Mouse (Mus musculus): ENCODE results near the gene Entpd8. TPM values are rescaled to one million over a fixed set of nuclear protein-coding genes. Genes with fewer than 3 reads are reported as not detected.
A peak's percentile ranks its signal among the peaks of the same experiment; 100 is the strongest.

Entpd8 gene
- polyA plus RNA-seq, 1 experiment from 2014 or later: not detected

DNA sequence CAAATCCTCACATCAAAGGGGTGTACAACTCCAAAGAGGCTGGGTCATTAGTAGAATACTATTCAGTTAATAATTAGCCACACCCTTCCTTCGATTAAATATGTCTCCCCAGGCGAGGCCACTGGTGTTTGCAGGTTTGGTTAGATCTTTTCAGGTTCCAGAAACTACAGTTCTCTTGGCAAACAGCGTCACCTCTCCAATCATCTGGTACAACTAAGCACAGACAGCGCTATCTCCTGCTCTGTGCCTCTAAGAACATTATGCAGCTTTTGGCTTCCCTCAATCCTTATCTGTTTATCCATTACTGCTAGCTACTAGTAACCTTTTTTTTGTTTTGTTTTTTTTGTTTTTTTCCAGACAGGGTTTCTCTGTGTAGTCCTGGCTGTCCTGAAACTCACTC, 10.6 kb upstream of the Entpd8 start:
- Histone ChIP-seq H3K27ac (ENCODE audit: low read depth) (no peak overlapping the region), H3K9me3 (ENCODE audit: low read depth, low read length) (no peaks in the 10 kb centered on the region), H3K27me3 (ENCODE audit: insufficient read depth, low read length) (no peaks in the 10 kb centered on the region), H3K4me2 (no peak overlapping the region), H3K4me3 (ENCODE audit: low read depth, low read length) (no peak overlapping the region), H3K9ac (no peak overlapping the region), H3K36me3 (ENCODE audit: insufficient read depth) (no peaks in the 10 kb centered on the region), H3K4me1 (ENCODE audit: insufficient read depth) (no peaks in the 10 kb centered on the region)
- 71% methylated on average over 4 of the region's 4 CpGs for WGBS
- ATAC-seq (ENCODE audit: insufficient read depth) (no peak), DNase-seq (no peak)
- TF ChIP-seq CTCF (IDR thresholded peaks at IDR 0.05; ENCODE audit: low read depth): no peak

DNA sequence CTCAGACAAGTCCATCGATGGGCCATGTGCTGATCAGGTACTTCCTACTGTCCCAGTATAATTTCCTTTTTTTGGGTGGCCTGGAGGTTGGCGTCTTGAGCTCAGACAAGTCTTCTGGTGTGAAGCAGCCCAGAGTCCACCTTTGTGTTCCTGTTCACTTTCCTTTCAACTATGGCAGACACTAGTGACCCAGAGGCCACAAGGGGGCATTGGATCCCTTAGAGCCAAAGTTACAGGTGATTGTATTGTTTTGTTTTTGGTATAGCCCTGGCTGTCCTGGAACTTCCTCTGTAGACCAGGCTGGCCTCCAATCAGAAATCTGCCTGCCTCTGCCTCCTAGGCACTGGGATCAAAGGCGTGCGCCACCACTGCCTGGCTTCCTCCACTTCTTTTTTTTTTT, 7.7 kb upstream of the Entpd8 start:
- Histone ChIP-seq H3K27me3 (ENCODE audit: insufficient read depth, low read length) (no peaks in the 10 kb centered on the region), H3K27ac (ENCODE audit: low read depth) (no peak overlapping the region), H3K9me3 (ENCODE audit: low read depth, low read length) (no peaks in the 10 kb centered on the region), H3K9ac (no peak overlapping the region), H3K4me2 (no peak overlapping the region), H3K4me1 (ENCODE audit: insufficient read depth) (no peaks in the 10 kb centered on the region), H3K4me3 (ENCODE audit: low read depth, low read length) (no peak overlapping the region), H3K36me3 (ENCODE audit: insufficient read depth) (no peaks in the 10 kb centered on the region)
- TF ChIP-seq CTCF (IDR thresholded peaks at IDR 0.05; ENCODE audit: low read depth): peak; percentile 17; the same call in 1 of the 2 replicates
- no peak for ATAC-seq (ENCODE audit: insufficient read depth)
- 84% methylated on average over 4 of the region's 4 CpGs for WGBS
- DNase-seq: no peak

DNA sequence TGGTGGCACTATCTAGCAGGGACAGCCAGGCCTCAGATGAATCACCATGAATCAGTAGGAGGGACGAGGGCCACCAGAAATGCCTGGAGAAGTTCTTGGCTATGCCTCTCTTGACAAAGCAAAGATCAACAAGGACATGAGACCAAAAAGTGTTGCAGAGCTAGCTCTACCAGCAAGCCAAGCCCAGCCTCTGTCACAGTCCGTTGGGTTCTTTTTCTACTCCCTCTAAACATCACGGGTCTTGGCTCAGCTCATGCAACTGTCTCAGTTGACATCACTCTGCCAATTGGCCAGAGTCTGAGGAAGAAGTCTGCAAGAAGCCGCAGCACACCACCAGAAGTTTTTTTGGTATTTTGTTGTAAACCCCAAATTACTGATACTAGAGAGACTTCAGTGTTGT, 4.6 kb upstream of the Entpd8 start:
- Histone ChIP-seq H3K9ac (no peak overlapping the region), H3K36me3 (ENCODE audit: insufficient read depth) (no peaks in the 10 kb centered on the region), H3K27ac (ENCODE audit: low read depth) (no peak overlapping the region)

DNA sequence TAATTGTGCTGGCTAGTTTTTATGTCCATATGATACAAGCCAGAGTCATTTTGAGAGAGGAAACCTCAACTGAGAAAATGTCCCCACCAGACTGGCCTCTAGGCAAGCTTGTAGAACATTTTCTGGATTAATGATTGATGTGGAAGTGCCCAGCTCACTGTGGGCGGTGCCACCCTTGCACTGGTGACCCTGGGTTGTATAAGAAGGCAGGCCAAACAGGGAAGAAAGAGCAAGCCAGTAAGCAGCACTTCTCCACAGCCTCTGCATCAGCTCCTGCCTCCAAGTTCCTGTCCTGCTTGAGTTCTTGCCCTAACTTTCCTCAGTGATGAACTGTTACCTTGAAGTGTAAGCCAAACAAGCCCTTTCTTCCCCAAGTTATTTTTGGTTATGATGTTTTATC, 1.1 kb upstream of the Entpd8 start:
- Histone ChIP-seq H3K4me1 (ENCODE audit: insufficient read depth) (no peaks in the 10 kb centered on the region), H3K9me3 (ENCODE audit: low read depth, low read length) (no peaks in the 10 kb centered on the region), H3K4me3 (ENCODE audit: low read depth, low read length) (no peak overlapping the region), H3K4me2 (no peak overlapping the region), H3K9ac (no peak overlapping the region), H3K27me3 (ENCODE audit: insufficient read depth, low read length) (no peaks in the 10 kb centered on the region), H3K27ac (ENCODE audit: low read depth) (no peak overlapping the region), H3K36me3 (ENCODE audit: insufficient read depth) (no peaks in the 10 kb centered on the region)
- no peak for TF ChIP-seq CTCF (IDR thresholded peaks at IDR 0.05; ENCODE audit: low read depth)
- no peak for ATAC-seq (ENCODE audit: insufficient read depth)
- no peak for DNase-seq
- 60% methylated on average over 1 of the region's 1 CpGs for WGBS

More for the DNA sequence above, 4.6 kb upstream of the Entpd8 start:
- Histone ChIP-seq H3K4me2 (no peak overlapping the region), H3K4me1 (ENCODE audit: insufficient read depth) (no peaks in the 10 kb centered on the region), H3K4me3 (ENCODE audit: low read depth, low read length) (no peak overlapping the region), H3K27me3 (ENCODE audit: insufficient read depth, low read length) (no peaks in the 10 kb centered on the region), H3K9me3 (ENCODE audit: low read depth, low read length) (no peaks in the 10 kb centered on the region)
- no peak for DNase-seq
- ATAC-seq (ENCODE audit: insufficient read depth): no peak
- WGBS: 59% methylated on average over 4 of the region's 4 CpGs
- TF ChIP-seq CTCF (IDR thresholded peaks at IDR 0.05; ENCODE audit: low read depth): no peak

DNA sequence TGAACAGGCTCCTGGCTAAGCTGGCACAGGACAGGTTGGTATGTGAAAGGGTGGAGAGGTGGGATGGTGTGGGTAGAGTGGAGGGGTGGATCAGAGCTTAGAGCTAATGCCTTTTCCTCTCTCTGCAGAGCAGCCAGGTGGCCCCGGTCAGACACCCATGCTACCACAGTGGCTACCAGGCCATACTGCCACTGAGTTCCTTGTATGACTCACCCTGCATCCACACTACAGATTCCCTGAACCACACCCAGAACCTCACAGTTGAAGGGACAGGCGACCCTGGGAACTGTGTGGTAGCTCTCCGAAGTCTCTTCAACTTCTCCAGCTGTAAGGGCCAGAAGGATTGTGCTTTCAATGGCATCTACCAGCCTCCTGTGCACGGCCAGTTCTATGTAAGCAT, 3.6 kb downstream of the Entpd8 start:
- Histone ChIP-seq H3K9me3 (ENCODE audit: low read depth, low read length) (no peaks in the 10 kb centered on the region), H3K4me2 (no peak overlapping the region), H3K9ac (no peak overlapping the region), H3K36me3 (ENCODE audit: insufficient read depth) (no peaks in the 10 kb centered on the region), H3K4me3 (ENCODE audit: low read depth, low read length) (no peak overlapping the region), H3K27ac (ENCODE audit: low read depth) (no peak overlapping the region), H3K4me1 (ENCODE audit: insufficient read depth) (no peaks in the 10 kb centered on the region), H3K27me3 (ENCODE audit: insufficient read depth, low read length) (no peaks in the 10 kb centered on the region)
- DNase-seq: no peak
- TF ChIP-seq CTCF (IDR thresholded peaks at IDR 0.05; ENCODE audit: low read depth): no peak
- 72% methylated on average over 4 of the region's 4 CpGs for WGBS
- ATAC-seq (ENCODE audit: insufficient read depth): no peak

DNA sequence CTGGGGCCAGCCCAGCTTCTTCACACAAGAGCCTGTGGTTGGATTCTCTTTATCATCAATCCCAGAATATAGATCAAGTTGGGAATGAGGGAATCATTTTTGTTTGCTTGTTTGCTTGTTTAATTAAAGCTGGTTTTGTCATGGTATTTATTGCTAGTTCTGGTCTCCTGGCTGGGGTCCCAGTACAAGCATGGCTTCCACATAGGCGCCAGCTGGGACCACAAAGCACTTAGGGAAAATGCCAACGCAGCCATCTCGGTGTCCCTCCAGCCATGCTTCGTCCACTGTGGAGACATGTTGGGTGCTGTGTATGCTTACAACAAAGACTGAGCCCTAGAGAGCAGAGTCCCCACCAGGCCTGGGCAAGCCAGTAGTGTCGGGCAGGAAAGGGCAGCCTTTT, 5.5 kb downstream of the Entpd8 start:
- H3K27ac ChIP-seq (ENCODE audit: low read depth): no peak overlapping the region
- H3K9me3 ChIP-seq (ENCODE audit: low read depth, low read length): no peaks in the 10 kb centered on the region
- H3K27me3 ChIP-seq (ENCODE audit: insufficient read depth, low read length): no peaks in the 10 kb centered on the region
- no peak overlapping the region for H3K9ac ChIP-seq
- H3K36me3 ChIP-seq (ENCODE audit: insufficient read depth): no peaks in the 10 kb centered on the region
- no peak overlapping the region for H3K4me3 ChIP-seq (ENCODE audit: low read depth, low read length)
- H3K4me2 ChIP-seq: no peak overlapping the region
- ATAC-seq (ENCODE audit: insufficient read depth): no peak
- no peaks in the 10 kb centered on the region for H3K4me1 ChIP-seq (ENCODE audit: insufficient read depth)
- no peak for TF ChIP-seq CTCF (IDR thresholded peaks at IDR 0.05; ENCODE audit: low read depth)
- no peak for DNase-seq
- WGBS: 90% methylated on average over 5 of the region's 5 CpGs

DNA sequence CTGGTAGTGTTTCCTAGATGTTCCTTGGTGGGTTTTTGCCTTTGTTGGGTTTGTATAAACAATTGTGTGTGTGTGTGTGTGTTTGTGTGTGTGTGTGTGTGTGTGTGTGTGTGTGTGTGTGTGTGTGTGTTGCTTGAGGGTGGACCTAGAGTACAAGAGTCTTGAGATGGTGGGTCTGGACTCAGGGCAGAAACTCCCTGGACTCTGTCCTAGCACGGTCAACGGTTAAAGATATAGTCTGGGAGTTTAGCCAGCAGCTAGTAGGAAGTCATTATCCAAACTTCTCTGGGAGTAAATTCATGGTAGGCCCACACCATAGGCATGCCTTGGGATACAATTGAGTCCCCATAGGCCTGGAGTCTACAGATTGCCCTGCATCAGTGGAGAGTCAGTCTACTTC, 7.7 kb downstream of the Entpd8 start:
- H3K9me3 ChIP-seq (ENCODE audit: low read depth, low read length): no peaks in the 10 kb centered on the region
- no peak overlapping the region for H3K4me3 ChIP-seq (ENCODE audit: low read depth, low read length)
- H3K27ac ChIP-seq (ENCODE audit: low read depth): no peak overlapping the region
- no peaks in the 10 kb centered on the region for H3K4me1 ChIP-seq (ENCODE audit: insufficient read depth)
- no peak for TF ChIP-seq CTCF (IDR thresholded peaks at IDR 0.05; ENCODE audit: low read depth)
- no peak overlapping the region for H3K4me2 ChIP-seq
- no peaks in the 10 kb centered on the region for H3K27me3 ChIP-seq (ENCODE audit: insufficient read depth, low read length)
- ATAC-seq (ENCODE audit: insufficient read depth) (no peak), DNase-seq (no peak)
- 83% methylated on average over 2 of the region's 2 CpGs for WGBS
- no peak overlapping the region for H3K9ac ChIP-seq
- H3K36me3 ChIP-seq (ENCODE audit: insufficient read depth): no peaks in the 10 kb centered on the region

DNA sequence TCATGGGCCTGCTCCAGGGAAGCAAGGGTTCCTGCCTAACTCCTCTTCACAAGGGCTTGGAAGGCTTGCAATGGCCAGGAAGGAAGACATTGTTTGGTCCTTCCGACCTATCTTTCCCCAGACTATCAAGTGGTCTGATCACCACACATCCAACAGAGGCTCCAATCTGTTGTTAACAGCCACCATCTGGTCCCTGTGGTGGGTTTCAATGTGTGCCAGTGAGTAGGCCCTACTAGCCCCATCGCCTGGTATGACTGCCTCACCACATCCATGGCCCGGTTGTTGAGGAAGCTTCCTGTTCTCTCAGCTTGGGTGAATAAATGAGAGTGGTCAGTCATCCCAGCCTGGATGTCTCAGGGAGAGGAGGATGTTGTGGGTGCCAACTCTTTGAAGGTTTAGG, 8.5 kb downstream of the Entpd8 start:
- no peak for DNase-seq
- no peak for TF ChIP-seq CTCF (IDR thresholded peaks at IDR 0.05; ENCODE audit: low read depth)
- Histone ChIP-seq H3K4me3 (ENCODE audit: low read depth, low read length) (no peak overlapping the region), H3K9ac (no peak overlapping the region), H3K27ac (ENCODE audit: low read depth) (no peak overlapping the region), H3K27me3 (ENCODE audit: insufficient read depth, low read length) (no peaks in the 10 kb centered on the region), H3K36me3 (ENCODE audit: insufficient read depth) (no peaks in the 10 kb centered on the region), H3K4me2 (no peak overlapping the region), H3K4me1 (ENCODE audit: insufficient read depth) (no peaks in the 10 kb centered on the region), H3K9me3 (ENCODE audit: low read depth, low read length) (no peaks in the 10 kb centered on the region)
- 82% methylated on average over 3 of the region's 3 CpGs for WGBS
- no peak for ATAC-seq (ENCODE audit: insufficient read depth)

Measured in lung, embryonic 14.5 days (tissue).